ENCODE assay signal across 27 mouse cellular contexts in the genomic region with DNA sequence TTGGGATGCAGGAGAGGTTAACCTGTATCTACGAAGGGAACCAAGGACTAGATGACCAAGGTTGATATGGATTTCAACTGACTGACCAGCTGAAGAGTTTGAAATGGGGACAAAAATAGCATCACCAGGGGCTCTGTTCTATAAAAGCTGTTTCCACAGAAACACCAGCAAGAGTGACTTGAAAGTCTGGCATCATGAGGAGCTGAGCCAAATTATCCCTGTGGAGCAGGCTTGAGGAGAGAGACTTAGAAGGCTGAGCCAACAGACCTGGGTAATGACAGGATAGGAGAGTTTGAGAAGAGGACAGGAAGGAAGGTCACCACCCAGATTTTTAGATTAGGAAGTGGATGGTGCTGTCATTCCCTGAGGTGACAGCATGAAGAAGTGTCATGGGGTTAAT.
"Had no signal": no experiment of that assay in that cellular context is flagged by ENCODE, and none has a peak within 500 bp of the region (broad histone marks: within the 10 kb centered on the region; RNA-seq: fewer than 3 reads in every experiment).

No protein-coding gene starts in this region.

- H3K9ac ChIP-seq: heart, embryonic 13.5 days; heart, embryonic 15.5 days; hindbrain, embryonic 13.5 days; hindbrain, embryonic 15.5 days; kidney, embryonic 15.5 days; limb, embryonic 13.5 days; limb, embryonic 15.5 days; liver, embryonic 12.5 days; liver, embryonic 14.5 days had no signal

- H3K27ac ChIP-seq: heart, adult 2 months; heart, embryonic 13.5 days; heart, embryonic 15.5 days; hindbrain, embryonic 13.5 days; hindbrain, embryonic 15.5 days; hindbrain, postnatal 0 days; kidney, embryonic 15.5 days; kidney, postnatal 0 days; limb, embryonic 13.5 days; limb, embryonic 15.5 days; liver, embryonic 12.5 days; liver, embryonic 14.5 days had no signal

- H3K4me3 ChIP-seq: heart, adult 2 months; heart, embryonic 13.5 days; heart, embryonic 15.5 days; hindbrain, embryonic 13.5 days; hindbrain, embryonic 15.5 days; kidney, embryonic 15.5 days; limb, embryonic 13.5 days; limb, embryonic 15.5 days; liver, embryonic 12.5 days had no signal

- H3K9me3 ChIP-seq: heart, embryonic 13.5 days; heart, embryonic 15.5 days; hindbrain, embryonic 13.5 days; hindbrain, embryonic 15.5 days; kidney, embryonic 15.5 days; limb, embryonic 13.5 days; limb, embryonic 15.5 days; liver, embryonic 12.5 days had no signal

- DNase-seq: gastrocnemius, postnatal 14 days; gastrocnemius, postnatal 36 days; heart, adult 11 months; heart, adult 2 months; heart, postnatal 14 days; heart, postnatal 36 days; kidney, adult 11 months; kidney, adult 2 months; kidney, adult 9 months; kidney, postnatal 14 days; kidney, postnatal 36 days; layer of hippocampus, adult 9-11 months; layer of hippocampus, postnatal 36 days; left cerebral cortex, postnatal 4 days had no signal

- H3K36me3 ChIP-seq: heart, embryonic 13.5 days; heart, embryonic 15.5 days; hindbrain, embryonic 13.5 days; hindbrain, embryonic 15.5 days; kidney, embryonic 15.5 days; limb, embryonic 13.5 days; limb, embryonic 15.5 days; liver, embryonic 12.5 days had no signal

- ATAC-seq: hindbrain, postnatal 0 days; intestine, embryonic 16.5 days; liver, embryonic 12.5 days had no signal

- H3K27me3 ChIP-seq: heart, embryonic 13.5 days; heart, embryonic 15.5 days; hindbrain, embryonic 13.5 days; hindbrain, embryonic 15.5 days; kidney, embryonic 15.5 days; limb, embryonic 13.5 days; limb, embryonic 15.5 days; liver, embryonic 12.5 days had no signal

- H3K4me2 ChIP-seq: heart, embryonic 11.5 days; heart, embryonic 13.5 days; heart, embryonic 15.5 days; hindbrain, embryonic 13.5 days; hindbrain, embryonic 15.5 days; kidney, embryonic 15.5 days; limb, embryonic 13.5 days; limb, embryonic 15.5 days; liver, embryonic 12.5 days had no signal

- H3K4me1 ChIP-seq: heart, embryonic 15.5 days; hindbrain, embryonic 13.5 days; hindbrain, embryonic 15.5 days; kidney, embryonic 15.5 days; limb, embryonic 13.5 days; limb, embryonic 15.5 days; liver, embryonic 12.5 days had no signal
